Mouse (Mus musculus) small intestine, adult 2 months (tissue): ENCODE data around the gene Vwa7.

Source experiments
- CTCF ChIP-seq: fragments of 200-500 bp; IDR thresholded peaks from 2 replicates; pipeline ENCODE4 v1.5.1; 2012; ENCODE audit warnings: low read depth, mild to moderate bottlenecking, control low read depth, inconsistent platforms, low read length, moderate library complexity, mixed read lengths; ENCODE audit not compliant: insufficient replicate concordance, insufficient read length; ENCODE audit errors: extremely low read depth
- POLR2A ChIP-seq: fragments of 200-500 bp; IDR thresholded peaks from 2 replicates; pipeline ENCODE4 v1.6.1; 2012; ENCODE audit warnings: low read depth, mild to moderate bottlenecking, control low read depth, inconsistent platforms, low read length, moderate library complexity

GRCm38 (mm10) chr17:35070556-35071229 lies 54.3 kb downstream of the Vwa7 start:
- TF ChIP-seq CTCF (no peak), POLR2A (no peak)
